10 mouse cellular contexts compared by ENCODE assay signal in the genomic region with DNA sequence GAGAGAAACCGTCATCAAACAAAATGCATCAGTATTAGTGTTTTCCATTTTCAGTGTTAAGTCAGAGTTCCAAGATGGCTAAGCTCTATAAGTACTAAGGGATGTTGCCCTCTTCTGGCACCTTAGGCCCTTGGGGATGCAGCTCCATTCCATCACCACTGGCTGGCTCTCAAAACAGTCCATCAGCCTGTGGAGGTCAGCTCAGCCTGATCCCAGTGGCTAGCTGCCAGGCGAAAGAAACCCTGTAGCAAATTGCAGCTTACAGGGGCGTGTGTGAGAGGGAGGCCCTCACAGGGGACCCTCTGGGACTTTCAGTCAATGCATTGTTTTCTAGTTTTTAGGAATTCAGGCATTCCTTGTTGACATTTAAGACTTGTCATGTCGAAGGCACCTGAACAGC. TPM values are rescaled to one million over a fixed set of nuclear protein-coding genes. Genes with fewer than 3 reads are reported as not detected.
DNase-seq lines count a peak whose midpoint lies in the region; ATAC-seq and TF ChIP-seq lines count a peak whose summit lies in the region.
"Had no signal": no experiment of that assay in that cellular context is flagged by ENCODE, and none has a peak within 500 bp of the region (broad histone marks: within the 10 kb centered on the region; RNA-seq: fewer than 3 reads in every experiment).

No protein-coding gene starts in this region.

- CTCF ChIA-PET in Patski (lab: Charles Lee), result interaction anchor here (1.1 to 2.0 kb wide), 4 partner anchors 8 to 148 kb away, joined by 3 to 7 read pairs (median 3); no protein-coding TSS in a partner anchor

- no peak for ATAC-seq in Patski
- no peak for ATAC-seq in cerebellum, adult (ENCODE audit: insufficient number of reproducible peaks, low FRiP score, low TSS enrichment)
- ATAC-seq: midbrain, embryonic 15.5 days had no signal

- in situ Hi-C loops in Patski (cut with MboI; ENCODE audit: low pct_unique_long_range_greater_than_20kb), result no loop called here

- H3K36me3 ChIP-seq in heart, embryonic 10.5 days, result 0 out of 2 replicates have a peak, but pooled peaks cover 4% of the 10 kb centered on the region
- H3K36me3 ChIP-seq: midbrain, embryonic 15.5 days had no signal

- peak; percentile 35 for TF ChIP-seq CTCF in Patski (IDR thresholded peaks at IDR 0.05)

- peak; percentile 53 to 57 for DNase-seq in heart, adult 18-20 months
- no peak for DNase-seq in heart, embryonic 10.5 days (ENCODE audit: low spot score)
- DNase-seq in Patski (ENCODE audit: low read depth, low spot score), result peak; percentile 3
- DNase-seq in gastrocnemius, postnatal 25 days, result peak; percentile 9
- peak; percentile 54 for DNase-seq in kidney, postnatal 10 days
- DNase-seq in retina, postnatal 1 day, result no peak
- DNase-seq in B cell, adult 2 months, result no peak

- H3K9me3 ChIP-seq in heart, embryonic 10.5 days, result no peaks in the 10 kb centered on the region
- H3K9me3 ChIP-seq: midbrain, embryonic 15.5 days; stomach, embryonic 15.5 days had no signal

- 45% methylated on average over 4 of the region's 4 CpGs for WGBS in heart, embryonic 10.5 days

- H3K27me3 ChIP-seq in heart, embryonic 10.5 days (ENCODE audit: insufficient read depth, poor library complexity, severe bottlenecking), result no peaks in the 10 kb centered on the region
- H3K27me3 ChIP-seq in Patski, result no peaks in the 10 kb centered on the region
- H3K27me3 ChIP-seq: midbrain, embryonic 15.5 days; stomach, embryonic 15.5 days had no signal

- POLR2A ChIA-PET in Patski (lab: Charles Lee), result no interaction called here

- no peaks in the 10 kb centered on the region; the same call in 1 of the 2 replicates for H3K4me1 ChIP-seq in heart, embryonic 10.5 days
- H3K4me1 ChIP-seq: midbrain, embryonic 15.5 days had no signal

- no peak overlapping the region for H3K27ac ChIP-seq in heart, embryonic 10.5 days
- H3K27ac ChIP-seq: midbrain, embryonic 15.5 days; stomach, embryonic 15.5 days had no signal

- H3K4me3 ChIP-seq in heart, embryonic 10.5 days, result no peak overlapping the region
- H3K4me3 ChIP-seq: midbrain, embryonic 15.5 days; stomach, embryonic 15.5 days had no signal

RNA-seq across cellular contexts. Expression of gene Eps8, which starts 40.8 kb away (rescaled TPM):
- 10 to 100 TPM; 11.4 to 13.5 TPM for total RNA-seq in heart, adult 18-20 months (2021)
- 14.9 and 16.3 TPM in 2 replicates for polyA plus RNA-seq in heart, embryonic 10.5 days (2016; fragmentation: Nextera tagmentation; extraction: Ambion mirVana)
- 27.0 TPM for polyA plus RNA-seq in Patski (2021)
- 1 to 10 TPM; 4.7 to 6.0 TPM for total RNA-seq in gastrocnemius, postnatal 25 days (2021)

Comparison
In these comparisons a context has a peak if more than half of its experiments do, and no peak if none do; other contexts are left out.
1. DNase-seq: peak in heart, adult 18-20 months (2 of 2), Patski (single experiment), gastrocnemius, postnatal 25 days (single experiment) and kidney, postnatal 10 days (single experiment); none in heart, embryonic 10.5 days (single experiment), retina, postnatal 1 day (single experiment) and B cell, adult 2 months (0 of 2).